Mouse (Mus musculus) activated CD4-positive, CD25-positive, alpha-beta regulatory T cell, adult 4 months (primary cell): Measurements from ENCODE around the gene Gm7995. TPM values are rescaled to one million over a fixed set of nuclear protein-coding genes. Genes with fewer than 3 reads are reported as not detected.
"Not testable (repeated sequence)": the region's sequence is repeated elsewhere in the genome, so short reads cannot be mapped to it uniquely, and the experiment has no call there.

ENCODE experiments used
- ATAC-seq: one replicate; pipeline ENCODE4 v1.8.0; 2017
- polyA plus RNA-seq, 2 experiments: library from polyadenylated mRNA; unstranded; fragments of 100-300 nt; shearing (Covaris generic); gene quantifications; one replicate each; pipeline ENCODE4 v1.2.1; 2017

Gene Gm7995
- polyA plus RNA-seq = not detected

GRCm38 (mm10) chr14:42309910-42310309 lies at the start of gene Gm7995:
TSS of gene Gm7995 (plus strand) at chr14:42310210.
- ATAC-seq = not testable (repeated sequence)

GRCm38 (mm10) chr14:42297258-42297657 lies 12.8 kb upstream of the Gm7995 start, which contains the start of gene Gm9611:
TSS of gene Gm9611 (minus strand) at chr14:42297358.
- not testable (repeated sequence) for ATAC-seq

Other genes starting within 250 kb of the Gm7995 start
- gene Gm7951, start 192.8 kb upstream of the Gm7995 start, polyA plus RNA-seq = not detected
- gene Gm17027, start 147.6 kb upstream of the Gm7995 start, polyA plus RNA-seq = not detected
- gene Gm3573, start 119.4 kb upstream of the Gm7995 start, polyA plus RNA-seq = not detected
- gene Gm17026, start 50.2 kb upstream of the Gm7995 start, polyA plus RNA-seq = not detected
- gene Gm9611, start 12.9 kb upstream of the Gm7995 start, polyA plus RNA-seq = under 1 TPM in 1 of 2 experiments, not detected in 1; 0.24 TPM
- gene Gm8005, start 129.5 kb downstream of the Gm7995 start, polyA plus RNA-seq = under 1 TPM in 1 of 2 experiments, not detected in 1; 0.26 TPM
- gene Gm8011, start 153.7 kb downstream of the Gm7995 start, polyA plus RNA-seq = not detected
- not detected for gene Gm8020, start 192.1 kb downstream of the Gm7995 start, polyA plus RNA-seq
- not detected for gene Gm8024, start 214.1 kb downstream of the Gm7995 start, polyA plus RNA-seq